Mouse (Mus musculus) stomach, postnatal 0 days (tissue): ENCODE results near the gene Alox12e. TPM values are rescaled to one million over a fixed set of nuclear protein-coding genes. Genes with fewer than 3 reads are reported as not detected.
"Not testable (repeated sequence)": the region's sequence is repeated elsewhere in the genome, so short reads cannot be mapped to it uniquely, and the experiment has no call there.

Source experiments
- ATAC-seq: fragments of 200-750 bp; cut with Nextera tagmentation; 2 replicates; pipeline ENCODE4 v1.8.0; 2017; ENCODE audit not compliant: low FRiP score, low TSS enrichment
- DNase-seq: peaks from one replicate; pipeline ENCODE4 v3.0.0-alpha.2; 2016; ENCODE audit warnings: low spot score
- H3K27ac ChIP-seq: fragments of 300-500 bp; sonication (generic); replicated peaks from 2 replicates; pipeline ENCODE4 v1.5.1; 2014; ENCODE audit warnings: mild to moderate bottlenecking, control low read depth
- H3K27me3 ChIP-seq: fragments of 300-500 bp; sonication (generic); 2 replicates; pipeline ENCODE4 v1.6.1; 2014; ENCODE audit warnings: low read length; ENCODE audit not compliant: control insufficient read depth, insufficient read depth
- H3K36me3 ChIP-seq: fragments of 300-500 bp; sonication (generic); 2 replicates; pipeline ENCODE4 v1.6.1; 2014; ENCODE audit warnings: low read length, mixed read lengths; ENCODE audit not compliant: control insufficient read depth, insufficient read depth
- H3K4me1 ChIP-seq: fragments of 300-500 bp; sonication (generic); replicated peaks from 2 replicates; pipeline ENCODE4 v1.6.1; 2014; ENCODE audit warnings: antibody characterized with exemption; ENCODE audit not compliant: control insufficient read depth, insufficient read depth
- H3K4me2 ChIP-seq: fragments of 300-500 bp; sonication (generic); replicated peaks from 2 replicates; pipeline ENCODE4 v1.6.1; 2014; ENCODE audit warnings: low read depth, mild to moderate bottlenecking, control low read depth, moderate library complexity
- H3K4me3 ChIP-seq: fragments of 300-500 bp; sonication (generic); 2 replicates; pipeline ENCODE4 v1.5.1; 2014; ENCODE audit warnings: low read depth, low read length, control low read depth
- H3K9ac ChIP-seq: fragments of 300-500 bp; sonication (generic); 2 replicates; pipeline ENCODE4 v1.6.1; 2014; ENCODE audit warnings: mild to moderate bottlenecking, low read length, control low read depth, mixed read lengths
- H3K9me3 ChIP-seq: fragments of 300-500 bp; sonication (generic); 2 replicates; pipeline ENCODE4 v1.6.1; 2016; ENCODE audit warnings: low read length; ENCODE audit not compliant: control insufficient read depth
- CTCF ChIP-seq: IDR thresholded peaks from 2 replicates; pipeline ENCODE4 v1.5.1; 2016; ENCODE audit warnings: antibody characterized with exemption, low read depth, mild to moderate bottlenecking, moderate library complexity
- EP300 ChIP-seq: optimal IDR thresholded peaks from 2 replicates; pipeline ENCODE3; 2016; ENCODE audit warnings: antibody characterized with exemption
- WGBS: fragments of 180-500 bp; shearing (Covaris S2); extraction: QIAGEN DNeasy Blood & Tissue Kit; methylation state at CpG from one replicate; pipeline ENCODE4 v1.1.7; 2014; 5-methylcytosine and 5-hydroxymethylcytosine counted together
- polyA plus RNA-seq: library from polyadenylated mRNA; unstranded; fragments of >200 nt; fragmentation: Nextera tagmentation; extraction: Ambion mirVana; gene quantifications from 2 replicates; pipeline ENCODE4 v1.2.1, GENCODE M21; 2015

The Alox12e gene
- 0.05 and 0.17 TPM in 2 replicates for polyA plus RNA-seq

DNA sequence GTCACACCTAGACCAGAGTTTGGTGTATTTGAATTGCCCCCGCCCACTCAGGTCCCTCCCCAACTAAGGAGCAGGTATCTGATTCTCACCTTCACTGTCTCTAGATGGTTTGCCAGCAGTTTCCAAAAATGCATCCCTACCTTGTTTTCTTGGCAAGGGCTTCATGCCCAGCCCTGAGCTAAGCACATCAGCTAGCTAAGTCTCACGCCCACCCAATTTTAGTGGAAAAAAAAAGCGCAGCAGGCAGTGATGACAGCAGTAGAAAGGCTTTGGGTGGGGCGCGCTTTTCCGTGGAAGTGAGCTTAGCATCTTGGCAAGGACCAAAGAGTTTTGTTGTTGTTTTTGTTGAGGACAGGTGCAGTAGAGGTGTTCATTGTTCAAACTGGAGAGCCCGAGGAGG lies at the start of gene Alox12e:
Gene Alox12e (minus strand): TSS at position 101 of the 400 bp plus-strand sequence.
- ATAC-seq = no peak
- Histone ChIP-seq H3K9ac (no peak within 1 kb of the TSS), H3K27ac (no peak within 1 kb of the TSS), H3K9me3 (no peaks in the 10 kb centered on the region), H3K4me1 (no peaks in the 10 kb centered on the region), H3K27me3 (peaks cover 2% of the 10 kb centered on the region; the same call in 1 of the 2 replicates), H3K4me3 (no peak within 1 kb of the TSS), H3K4me2 (no peak within 1 kb of the TSS; the same call in 1 of the 2 replicates), H3K36me3 (no peaks in the 10 kb centered on the region)
- TF ChIP-seq CTCF (no peak), EP300 (no peak)
- no peak for DNase-seq
- 24% methylated on average over 7 of the region's 7 CpGs for WGBS

GRCm38 (mm10) chr11:70368626-70369025 lies 46.2 kb upstream of the Alox12e start:
- 64% methylated on average over 2 of the region's 2 CpGs for WGBS
- not testable (repeated sequence) for H3K27me3 ChIP-seq, H3K4me2 ChIP-seq, H3K4me1 ChIP-seq, H3K36me3 ChIP-seq, H3K27ac ChIP-seq, DNase-seq, H3K9me3 ChIP-seq, H3K4me3 ChIP-seq, H3K9ac ChIP-seq, ATAC-seq

DNA sequence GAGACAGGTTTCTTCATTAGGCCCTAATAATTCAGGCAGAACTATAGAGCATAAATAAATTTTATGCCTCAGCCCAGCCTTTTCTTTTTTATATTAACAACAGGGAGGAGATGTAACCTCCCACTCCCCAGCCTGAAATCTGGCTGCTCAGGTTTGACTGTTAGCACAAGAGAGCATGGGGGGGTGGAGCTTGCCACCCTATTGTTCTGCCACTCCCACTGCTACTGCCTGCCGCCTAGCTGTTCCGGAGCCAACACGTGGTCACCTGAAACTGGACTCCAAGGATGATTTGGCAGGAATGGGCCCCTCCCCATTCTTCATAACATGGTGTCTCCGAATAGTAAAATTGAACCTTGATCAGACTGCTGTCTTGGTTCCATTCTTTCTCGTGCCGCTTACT lies 45.3 kb upstream of the Alox12e start:
- not testable (repeated sequence) for H3K4me1 ChIP-seq, H3K27ac ChIP-seq, ATAC-seq, DNase-seq, H3K27me3 ChIP-seq, H3K36me3 ChIP-seq, H3K9ac ChIP-seq, H3K9me3 ChIP-seq, H3K4me2 ChIP-seq, H3K4me3 ChIP-seq
- 74% methylated on average over 5 of the region's 6 CpGs for WGBS

GRCm38 (mm10) chr11:70351868-70352267 lies 29.4 kb upstream of the Alox12e start, which contains the start of gene Alox15:
Alox15 (minus strand) TSS chr11:70352031.
- peaks cover 4% of the 10 kb centered on the region for H3K4me1 ChIP-seq
- under 1% methylated on average over 19 of the region's 19 CpGs for WGBS
- H3K9me3 ChIP-seq = no peaks in the 10 kb centered on the region
- H3K4me2 ChIP-seq = peak within 1 kb of the TSS; percentile 54
- TF ChIP-seq CTCF (no peak), EP300 (no peak)
- H3K27ac ChIP-seq = no peak within 1 kb of the TSS
- H3K27me3 ChIP-seq = no peaks in the 10 kb centered on the region
- H3K4me3 ChIP-seq = peak within 1 kb of the TSS; percentile 32
- no peaks in the 10 kb centered on the region for H3K36me3 ChIP-seq
- ATAC-seq (no peak), DNase-seq (no peak)
- H3K9ac ChIP-seq = no peak within 1 kb of the TSS

- ATAC-seq (no peak), DNase-seq (no peak)
- peaks cover 4% of the 10 kb centered on the region for H3K4me1 ChIP-seq
- H3K4me3 ChIP-seq = no peak overlapping the region
- no peak overlapping the region for H3K4me2 ChIP-seq
- H3K36me3 ChIP-seq = no peaks in the 10 kb centered on the region
- 81% methylated on average over 9 of the region's 9 CpGs for WGBS
- no peak overlapping the region for H3K9ac ChIP-seq
- no peak overlapping the region for H3K27ac ChIP-seq
- no peaks in the 10 kb centered on the region for H3K27me3 ChIP-seq
- TF ChIP-seq CTCF = no peak
- TF ChIP-seq EP300 = no peak
- H3K9me3 ChIP-seq = no peaks in the 10 kb centered on the region
Observed at GRCm38 (mm10) chr11:70348630-70349029, 26.2 kb upstream of the Alox12e start.

DNA sequence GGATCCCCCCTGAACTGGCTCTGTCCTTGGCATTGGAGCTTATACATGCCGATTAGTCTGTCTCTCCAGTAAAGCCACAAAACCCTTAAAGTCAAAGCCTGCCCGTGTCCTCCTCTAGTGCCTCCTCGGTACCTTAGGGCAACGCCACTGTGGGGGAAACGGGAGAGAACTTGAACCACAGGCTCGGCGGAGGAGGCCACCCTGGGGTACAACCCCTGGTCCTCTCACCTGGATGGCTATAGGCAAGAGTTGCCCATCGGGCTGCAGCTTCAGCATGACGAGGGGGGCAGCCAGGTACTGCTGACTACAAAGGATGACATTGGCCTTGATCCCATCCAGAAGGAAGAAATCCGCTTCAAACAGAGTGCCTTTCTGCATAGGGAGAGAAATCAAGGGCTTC lies 25.4 kb upstream of the Alox12e start:
- Histone ChIP-seq H3K27ac (no peak overlapping the region), H3K9me3 (no peaks in the 10 kb centered on the region), H3K4me2 (no peak overlapping the region), H3K27me3 (no peaks in the 10 kb centered on the region), H3K9ac (no peak overlapping the region), H3K4me1 (peaks cover 4% of the 10 kb centered on the region), H3K36me3 (no peaks in the 10 kb centered on the region), H3K4me3 (no peak overlapping the region)
- DNase-seq = no peak
- 77% methylated on average over 10 of the region's 10 CpGs for WGBS
- ATAC-seq = no peak
- TF ChIP-seq CTCF = no peak
- TF ChIP-seq EP300 = no peak
